Mouse (Mus musculus): Measurements from ENCODE around the gene Ush2a. TPM values are rescaled to one million over a fixed set of nuclear protein-coding genes. Genes with fewer than 3 reads are reported as not detected.

The Ush2a gene
- total RNA-seq, 2 experiments from 2014 or later: 0.13 to 0.15 TPM

GRCm38 (mm10) chr1:189007980-189008324, 746.1 kb downstream of the Ush2a start:
- Histone ChIP-seq H3K4me3 (peak overlapping the region; percentile 93), H3K27ac (peak overlapping the region; percentile 89)
- TF ChIP-seq CTCF (conservative IDR thresholded peaks at IDR 0.05): peak; percentile 17
- no peak for DNase-seq (ENCODE audit: low spot score in 2 of 2)

GRCm38 (mm10) chr1:189010671-189011070, 748.8 kb downstream of the Ush2a start:
- Histone ChIP-seq H3K27ac (no peak overlapping the region), H3K4me3 (no peak overlapping the region)
- no peak for TF ChIP-seq CTCF (conservative IDR thresholded peaks at IDR 0.05)
- DNase-seq (ENCODE audit: low spot score in 2 of 2): no peak

- no peak for DNase-seq (ENCODE audit: low spot score in 2 of 2)
- TF ChIP-seq CTCF (conservative IDR thresholded peaks at IDR 0.05): no peak
- Histone ChIP-seq H3K27ac (peak overlapping the region; percentile 23; the same call in 1 of the 2 replicates), H3K4me3 (no peak overlapping the region)
These were observed 751.2 kb downstream of the Ush2a start for GRCm38 (mm10) chr1:189012846-189013586.

- no peak for DNase-seq (ENCODE audit: low spot score in 2 of 2)
- no peak for TF ChIP-seq CTCF (conservative IDR thresholded peaks at IDR 0.05)
- H3K4me3 ChIP-seq: no peak overlapping the region
- no peak overlapping the region; the same call in 1 of the 2 replicates for H3K27ac ChIP-seq
These were observed 751.7 kb downstream of the Ush2a start for GRCm38 (mm10) chr1:189013587-189013921.
